Mouse (Mus musculus): Measurements from ENCODE around the gene Trappc1.

- no peak for TF ChIP-seq EP300 (IDR thresholded peaks at IDR 0.05; ENCODE audit: low read depth)
- no peak for TF ChIP-seq CTCF (IDR thresholded peaks at IDR 0.05; ENCODE audit: low read depth)
Observed at GRCm38 (mm10) chr11:69346441-69346840, 22.7 kb downstream of the Trappc1 start.

Data from liver, embryonic 14.5 days (tissue).